Mouse (Mus musculus): Measurements from ENCODE around the gene Serpinb3c. TPM values are rescaled to one million over a fixed set of nuclear protein-coding genes. Genes with fewer than 3 reads are reported as not detected.
"Not testable (repeated sequence)": the region's sequence is repeated elsewhere in the genome, so short reads cannot be mapped to it uniquely, and the experiment has no call there.

Gene Serpinb3c
- polyA plus RNA-seq (2015; fragmentation: Nextera tagmentation; extraction: Ambion mirVana), result 1.0 TPM in 2 replicates

- H3K27me3 ChIP-seq; H3K4me1 ChIP-seq; H3K4me2 ChIP-seq; H3K9ac ChIP-seq; H3K4me3 ChIP-seq; H3K36me3 ChIP-seq; H3K9me3 ChIP-seq; ATAC-seq (ENCODE audit: insufficient number of reproducible peaks, insufficient read depth, low FRiP score, low TSS enrichment, low read depth); H3K27ac ChIP-seq: not testable (repeated sequence)
Observed at GRCm38 (mm10) chr1:107278261-107278660, at the start of gene Serpinb3c, which contains the start of gene Serpinb3b. TSS of gene Serpinb3c (minus strand) at chr1:107278371. TSS of gene Serpinb3b (minus strand) at chr1:107278361.

- WGBS, result 48% methylated on average over 3 of the region's 3 CpGs
- H3K9ac ChIP-seq; H3K4me3 ChIP-seq; H3K4me1 ChIP-seq; H3K27me3 ChIP-seq; ATAC-seq (ENCODE audit: insufficient number of reproducible peaks, insufficient read depth, low FRiP score, low TSS enrichment, low read depth); H3K27ac ChIP-seq; H3K4me2 ChIP-seq; H3K36me3 ChIP-seq; H3K9me3 ChIP-seq: not testable (repeated sequence)
Observed at GRCm38 (mm10) chr1:107243170-107243569, 35.0 kb downstream of the Serpinb3c start.

Other genes with a start within 250 kb of the Serpinb3c start
- 5.9 and 7.2 TPM in 2 replicates for gene Serpinb3a, start 226.1 kb downstream of the Serpinb3c start, polyA plus RNA-seq (2015; fragmentation: Nextera tagmentation; extraction: Ambion mirVana)
- gene Serpinb3d, start 194.9 kb downstream of the Serpinb3c start, polyA plus RNA-seq (2015; fragmentation: Nextera tagmentation; extraction: Ambion mirVana), result not detected in 2 replicates
- gene Serpinb3b, start within 50 bp of the Serpinb3c start, polyA plus RNA-seq (2015; fragmentation: Nextera tagmentation; extraction: Ambion mirVana), result 0.25 and 0.32 TPM in 2 replicates
- gene Serpinb11, start 82.8 kb upstream of the Serpinb3c start, polyA plus RNA-seq (2015; fragmentation: Nextera tagmentation; extraction: Ambion mirVana), result 3.5 and 5.1 TPM in 2 replicates
- 4.6 and 7.9 TPM in 2 replicates for gene Serpinb7, start 121.3 kb upstream of the Serpinb3c start, polyA plus RNA-seq (2015; fragmentation: Nextera tagmentation; extraction: Ambion mirVana)
- gene Serpinb2, start 233.1 kb upstream of the Serpinb3c start, polyA plus RNA-seq (2015; fragmentation: Nextera tagmentation; extraction: Ambion mirVana), result 1.1 and 1.6 TPM in 2 replicates

Measured in embryonic facial prominence, embryonic 13.5 days (tissue).